Mouse (Mus musculus) thymus, postnatal 0 days (tissue): ENCODE data around the gene Pcsk6. TPM values are rescaled to one million over a fixed set of nuclear protein-coding genes. Genes with fewer than 3 reads are reported as not detected.
"Not testable (repeated sequence)": the region's sequence is repeated elsewhere in the genome, so short reads cannot be mapped to it uniquely, and the experiment has no call there.

Source experiments
- DNase-seq: peaks from one replicate; pipeline ENCODE4 v3.0.0-alpha.2; 2015; ENCODE audit warnings: low spot score
- polyA plus RNA-seq: library from polyadenylated mRNA; unstranded; fragments of >200 nt; fragmentation: Nextera tagmentation; extraction: Ambion mirVana; gene quantifications from 2 replicates; pipeline ENCODE4 v1.2.1, GENCODE M21; 2015

Gene Pcsk6
- polyA plus RNA-seq = 0.93 and 1.2 TPM in 2 replicates

GRCm38 (mm10) chr7:65861591-65862472, at the start of gene Pcsk6:
Gene Pcsk6 (plus strand): TSS chr7:65861734.
- DNase-seq = no peak

- no peak for DNase-seq
These were observed 47.8 kb upstream of the Pcsk6 start for GRCm38 (mm10) chr7:65813611-65814212.

GRCm38 (mm10) chr7:65817564-65817963, 44.0 kb upstream of the Pcsk6 start:
- DNase-seq = no peak

- no peak for DNase-seq
These were observed 41.1 kb upstream of the Pcsk6 start for GRCm38 (mm10) chr7:65820391-65820790.

GRCm38 (mm10) chr7:65821901-65822300, 39.6 kb upstream of the Pcsk6 start:
- DNase-seq = not testable (repeated sequence)

- no peak for DNase-seq
These were observed 38.9 kb upstream of the Pcsk6 start for GRCm38 (mm10) chr7:65822506-65823119.

GRCm38 (mm10) chr7:65839756-65840155, 21.8 kb upstream of the Pcsk6 start:
- DNase-seq = no peak

- DNase-seq = no peak
These were observed 18.3 kb upstream of the Pcsk6 start for GRCm38 (mm10) chr7:65843210-65843609.

GRCm38 (mm10) chr7:65860981-65861380, 553 bp upstream of the Pcsk6 start:
- no peak for DNase-seq

- no peak for DNase-seq
These were observed 1.1 kb downstream of the Pcsk6 start for GRCm38 (mm10) chr7:65862473-65863176.

GRCm38 (mm10) chr7:65869173-65869572, 7.6 kb downstream of the Pcsk6 start:
- DNase-seq = no peak

GRCm38 (mm10) chr7:65869794-65870193, 8.3 kb downstream of the Pcsk6 start:
- DNase-seq = no peak

GRCm38 (mm10) chr7:65870227-65870626, 8.7 kb downstream of the Pcsk6 start:
- no peak for DNase-seq

- no peak for DNase-seq
These were observed 9.5 kb downstream of the Pcsk6 start for GRCm38 (mm10) chr7:65870928-65871580.

GRCm38 (mm10) chr7:65871851-65872250, 10.3 kb downstream of the Pcsk6 start:
- DNase-seq = no peak

- DNase-seq = no peak
These were observed 11.8 kb downstream of the Pcsk6 start for GRCm38 (mm10) chr7:65873176-65873845.

GRCm38 (mm10) chr7:65873902-65874301, 12.4 kb downstream of the Pcsk6 start:
- no peak for DNase-seq

GRCm38 (mm10) chr7:65876596-65876995, 15.1 kb downstream of the Pcsk6 start:
- DNase-seq = no peak

- no peak for DNase-seq
These were observed 16.7 kb downstream of the Pcsk6 start for GRCm38 (mm10) chr7:65878234-65878633.

- no peak for DNase-seq
These were observed 17.8 kb downstream of the Pcsk6 start for GRCm38 (mm10) chr7:65879330-65879729.
